Mouse (Mus musculus): ENCODE results near the gene Spc24.
"Not testable (repeated sequence)": the region's sequence is repeated elsewhere in the genome, so short reads cannot be mapped to it uniquely, and the experiment has no call there.

The Spc24 gene

DNA sequence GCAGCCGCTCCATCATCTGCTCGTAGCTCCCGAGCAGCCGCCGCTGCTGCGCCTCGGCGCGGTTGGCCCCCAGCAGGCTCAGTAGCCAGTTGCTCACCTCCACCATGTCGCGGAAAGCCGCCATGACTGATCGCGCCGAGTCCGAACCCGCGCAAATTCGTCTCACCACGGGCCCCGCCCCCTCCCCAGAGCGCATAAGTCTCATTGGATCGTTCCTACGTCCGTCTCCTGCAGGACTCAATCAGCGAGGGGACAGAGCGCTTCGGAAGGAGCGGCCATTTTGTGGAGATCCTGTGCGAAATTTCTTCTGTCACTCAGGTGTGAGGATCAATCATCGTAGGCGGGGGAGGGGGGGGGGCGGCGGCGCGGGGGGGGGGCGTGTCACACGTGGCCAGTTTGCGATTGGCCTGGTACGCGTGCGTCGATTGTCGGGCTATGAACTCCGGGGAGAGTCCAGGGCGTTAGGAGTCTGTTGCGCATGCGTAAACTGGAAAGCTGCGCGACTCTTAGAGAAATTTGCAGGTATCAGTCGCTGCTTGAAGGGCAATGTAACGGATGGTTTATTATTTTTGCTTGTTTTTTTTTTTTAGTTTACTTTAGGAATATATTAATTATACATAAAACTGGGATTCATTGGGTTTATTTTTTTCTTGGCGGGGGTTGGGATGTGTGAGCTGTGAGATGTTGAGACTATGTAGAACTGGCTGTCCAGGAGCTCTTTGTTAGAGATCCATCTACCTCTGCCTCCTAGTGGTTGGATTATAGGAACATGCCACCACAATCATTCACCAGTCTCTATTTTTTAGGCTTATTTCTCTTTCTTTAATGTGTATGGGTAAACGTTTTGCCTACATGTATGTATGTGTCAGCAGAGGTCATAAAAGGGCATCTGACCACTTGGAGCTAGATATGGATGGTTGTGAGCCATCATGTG is at the start of gene Spc24:
Spc24 (minus strand) TSS at position 149 of the 934 bp plus-strand sequence.
- DNase-seq, result peak; percentile 93

DNA sequence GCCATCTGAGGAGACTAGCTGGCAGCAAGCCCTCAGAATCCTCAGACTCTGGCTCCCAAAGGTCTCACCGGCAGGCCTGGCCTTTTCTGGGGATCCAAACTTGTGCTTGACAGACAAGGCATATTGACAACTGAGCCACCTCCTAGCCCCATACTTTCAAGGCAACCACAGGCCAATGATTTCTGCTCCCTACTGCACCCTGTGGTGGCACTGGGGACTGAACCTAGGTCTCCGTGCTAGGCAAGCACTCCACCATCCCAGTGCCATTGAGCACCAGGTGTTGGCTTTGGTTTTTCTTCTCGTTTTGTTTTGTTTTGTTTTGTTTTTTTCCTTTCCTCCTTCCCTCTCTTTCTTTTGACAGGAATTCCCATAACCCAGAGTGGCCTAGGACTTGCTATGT is 48.5 kb upstream of the Spc24 start:
- no peak for DNase-seq

DNA sequence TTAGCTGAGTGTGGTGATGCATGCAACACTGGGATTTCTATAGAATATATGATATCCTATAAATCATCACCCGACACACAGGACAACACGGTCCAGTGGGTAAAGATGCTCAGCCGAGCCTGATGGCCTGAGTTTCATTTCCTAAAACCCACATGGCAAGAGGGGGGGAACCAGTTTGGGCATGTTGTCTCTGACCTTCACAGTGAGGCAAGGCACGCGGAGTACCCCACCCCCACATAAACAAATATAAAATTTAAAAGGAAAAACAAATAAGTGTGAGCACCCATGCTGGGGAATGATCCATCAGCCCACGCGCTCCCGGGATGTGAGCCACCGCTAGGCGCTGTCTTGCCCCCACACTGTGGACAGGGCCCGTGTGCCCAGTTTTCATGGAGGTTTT is 46.9 kb upstream of the Spc24 start:
- DNase-seq, result no peak

DNA sequence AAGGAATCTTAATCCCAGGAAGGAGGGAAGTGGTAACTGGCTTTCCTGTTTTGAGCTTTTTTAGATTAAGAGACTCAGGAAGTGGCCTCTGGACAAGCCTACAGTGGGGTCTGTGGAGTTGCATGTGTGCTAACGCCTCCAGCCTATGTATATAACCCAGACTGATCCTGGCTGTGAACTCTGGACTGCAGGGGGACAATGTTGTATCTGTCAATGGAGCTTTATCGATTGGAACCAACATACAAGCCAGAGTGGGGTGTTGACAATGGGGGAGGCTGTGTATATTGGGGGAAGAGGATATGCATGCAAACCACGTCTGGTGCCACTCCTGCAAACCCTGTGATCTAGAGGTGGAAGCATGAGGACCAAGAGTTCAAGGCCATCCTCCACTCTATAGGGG is 46.3 kb upstream of the Spc24 start:
- no peak for DNase-seq

DNA sequence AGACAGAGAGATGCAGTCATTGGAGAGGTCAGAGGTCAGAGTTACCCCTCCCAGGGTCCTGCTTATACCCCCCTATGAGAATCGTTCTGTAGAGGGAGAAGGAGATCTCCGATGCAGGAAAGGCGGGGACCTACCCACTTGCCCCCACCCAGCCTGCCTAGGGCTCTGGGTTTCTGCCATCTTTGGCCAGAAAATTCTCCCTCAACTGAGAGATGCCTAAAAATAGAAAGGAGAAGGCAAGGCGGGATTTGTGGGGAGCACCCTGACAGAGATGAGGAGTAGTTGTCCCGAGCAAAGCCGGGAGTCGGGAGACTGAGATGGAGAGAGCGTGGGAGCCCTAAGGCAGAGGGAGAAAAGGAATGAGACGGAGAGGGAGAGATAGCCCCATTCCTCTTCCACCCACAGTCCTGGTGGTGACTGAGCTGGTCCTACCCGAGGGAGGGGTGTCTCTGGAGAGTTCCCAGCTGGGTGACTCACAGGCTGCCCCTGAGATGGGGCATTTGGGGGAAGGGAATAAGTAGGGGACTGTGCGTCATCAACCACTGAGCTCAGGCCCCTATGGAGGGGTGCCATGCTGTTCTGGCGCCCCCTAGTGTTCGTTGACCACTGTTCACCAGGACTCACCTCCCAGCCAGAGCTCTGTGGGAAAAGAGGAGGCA is 44.0 kb upstream of the Spc24 start:
- peak; percentile 78 for DNase-seq

DNA sequence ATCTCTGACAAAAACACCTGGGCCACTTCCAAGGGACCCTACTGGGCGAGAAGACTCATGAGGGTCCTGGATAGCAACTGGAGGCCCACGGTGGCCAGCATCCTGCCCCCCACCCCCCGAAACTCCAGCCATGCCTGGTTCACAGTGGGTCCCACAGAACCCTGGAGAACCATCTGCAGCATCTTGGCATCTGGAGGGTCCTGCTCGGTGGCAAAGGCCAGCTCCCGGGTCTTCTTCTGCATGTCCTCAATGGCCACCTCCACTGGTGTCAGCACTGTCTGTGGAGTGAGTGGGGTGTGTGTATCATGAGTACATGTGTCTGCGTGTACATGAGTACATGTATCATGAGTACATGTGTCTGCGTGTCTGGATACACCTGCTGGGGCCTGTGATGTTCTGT is 41.5 kb upstream of the Spc24 start:
- DNase-seq, result no peak

DNA sequence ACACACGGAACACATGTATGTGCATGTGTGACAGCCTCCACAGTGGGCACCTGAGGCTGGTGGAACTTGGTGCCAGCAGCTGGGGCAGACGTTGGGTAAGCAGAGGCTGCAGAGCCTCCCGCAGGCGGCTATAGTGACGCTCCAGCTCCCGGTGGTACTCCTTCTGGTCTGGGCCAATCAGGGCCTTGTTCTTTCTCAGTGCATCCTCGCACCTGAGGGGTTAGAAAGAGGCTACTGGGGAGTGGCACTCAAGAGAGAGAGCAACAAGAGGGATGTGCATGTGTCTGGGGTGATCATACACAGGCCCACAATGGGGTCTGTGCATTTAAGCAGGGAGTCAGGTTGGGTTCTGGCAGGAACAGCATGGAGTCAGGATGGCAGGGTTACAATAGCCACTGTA is 41.0 kb upstream of the Spc24 start:
- no peak for DNase-seq

DNA sequence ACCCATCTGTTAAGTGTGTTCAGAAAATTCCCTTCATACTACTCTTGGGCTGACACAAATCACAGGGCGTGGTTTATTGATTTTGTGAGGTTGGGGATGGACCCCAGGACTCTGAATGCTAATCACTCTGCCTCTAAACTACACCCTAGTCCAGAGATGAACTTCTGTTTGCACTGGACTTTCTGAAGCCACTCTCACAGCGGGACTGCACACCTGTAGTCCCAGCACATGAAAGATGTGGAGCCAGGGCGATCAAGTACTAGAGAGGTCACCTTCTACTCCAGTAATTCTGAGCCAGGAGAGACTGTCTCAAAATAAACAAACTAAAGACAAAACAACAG is 38.9 kb upstream of the Spc24 start:
- DNase-seq, result no peak

DNA sequence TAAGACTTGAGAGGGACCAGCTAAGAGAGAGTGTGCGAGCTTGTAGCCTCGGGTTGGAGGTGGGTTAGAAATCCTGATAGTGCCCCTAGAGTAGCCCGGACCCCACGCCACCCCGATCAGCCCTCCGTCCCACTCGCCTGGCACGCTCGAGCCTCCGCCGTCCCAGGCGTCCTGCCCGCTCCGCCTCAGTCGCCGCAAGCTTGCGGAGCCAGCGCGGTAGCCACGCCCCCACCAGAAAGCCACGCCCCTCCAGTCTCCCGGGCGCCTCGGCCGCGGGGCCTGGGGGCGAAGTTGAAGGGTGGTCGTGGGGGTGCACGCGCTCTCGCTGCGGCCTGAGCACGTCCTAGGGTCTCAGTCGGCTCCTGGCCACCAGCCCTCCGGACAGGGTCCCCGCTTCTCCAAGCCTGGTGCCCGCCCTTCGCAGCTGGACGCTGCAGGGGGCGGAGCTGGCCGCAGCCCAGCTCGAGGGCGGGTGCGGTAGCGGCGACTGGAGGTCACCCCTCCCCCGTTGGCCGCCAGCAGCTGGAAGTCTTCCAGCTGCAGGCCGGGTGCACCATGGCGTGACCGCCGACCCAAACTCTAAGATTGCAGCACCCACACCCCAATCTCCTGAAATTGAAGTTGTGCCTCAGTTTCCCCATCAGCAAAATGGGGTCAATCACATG is 38.4 kb upstream of the Spc24 start, which contains the start of gene Kank2:
Kank2 (minus strand) TSS at position 400 of the 665 bp plus-strand sequence.
- peak; percentile 73 for DNase-seq

DNA sequence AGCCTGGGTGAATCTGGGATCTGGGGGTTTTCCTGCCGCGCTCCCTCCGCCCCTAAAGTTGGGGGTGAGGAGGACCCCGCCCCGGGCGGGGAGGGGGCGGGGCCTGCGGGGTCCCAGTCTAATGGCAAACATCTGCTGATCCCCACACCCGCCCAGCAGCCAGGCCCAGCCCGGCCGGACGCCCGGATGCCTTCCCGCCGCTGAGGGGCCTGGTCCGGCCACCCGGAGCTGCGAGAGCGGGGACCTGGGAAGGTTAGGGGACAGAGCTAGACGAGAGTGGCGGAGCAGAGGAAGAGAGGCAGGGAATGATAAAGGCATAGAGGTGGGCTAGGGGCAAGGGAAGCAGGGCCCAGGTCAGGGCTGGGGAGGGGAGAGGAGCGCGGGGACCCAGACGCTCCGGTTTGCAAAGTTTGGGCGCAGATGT is 37.8 kb upstream of the Spc24 start:
- DNase-seq, result peak; percentile 23

DNA sequence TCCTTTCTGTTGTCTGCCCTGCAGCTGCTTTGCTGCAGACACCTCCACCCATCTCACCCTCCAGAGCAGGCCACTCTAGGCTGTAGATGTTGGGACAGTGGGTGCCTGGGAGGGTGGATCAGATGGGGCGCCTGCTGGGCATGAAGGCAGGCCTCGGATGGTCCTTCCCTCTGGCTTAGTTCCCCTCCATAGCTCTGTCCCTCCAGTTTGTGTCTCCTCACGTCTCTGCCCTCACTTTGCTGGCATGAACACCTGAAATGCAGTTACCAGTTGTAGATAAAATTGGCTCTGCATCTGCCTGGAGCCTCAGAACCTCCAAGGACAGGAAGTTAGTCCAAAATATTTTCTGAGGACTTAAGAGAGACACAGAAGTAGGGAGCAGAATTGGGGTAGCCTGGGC is 36.8 kb upstream of the Spc24 start:
- DNase-seq, result no peak

DNA sequence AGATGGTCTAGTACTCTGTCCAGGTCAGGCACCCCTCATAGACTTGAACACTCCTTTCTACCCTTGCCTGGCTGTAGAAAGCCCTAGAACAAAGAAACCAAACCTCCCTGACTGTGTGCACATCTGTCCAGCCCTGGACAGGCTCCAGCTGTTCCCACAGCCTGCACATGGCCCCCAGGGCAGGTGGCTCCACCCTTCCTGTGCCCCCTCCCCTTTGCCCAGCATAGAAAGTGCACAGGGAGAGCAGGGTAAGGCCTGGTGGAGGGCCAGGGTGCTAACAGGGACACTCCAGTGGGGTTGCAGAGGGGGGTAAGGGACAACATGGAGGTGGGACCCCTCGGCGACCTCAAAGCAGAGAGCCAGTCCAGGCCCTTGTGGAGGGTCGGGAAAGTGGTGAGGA is 36.2 kb upstream of the Spc24 start:
- DNase-seq, result no peak

DNA sequence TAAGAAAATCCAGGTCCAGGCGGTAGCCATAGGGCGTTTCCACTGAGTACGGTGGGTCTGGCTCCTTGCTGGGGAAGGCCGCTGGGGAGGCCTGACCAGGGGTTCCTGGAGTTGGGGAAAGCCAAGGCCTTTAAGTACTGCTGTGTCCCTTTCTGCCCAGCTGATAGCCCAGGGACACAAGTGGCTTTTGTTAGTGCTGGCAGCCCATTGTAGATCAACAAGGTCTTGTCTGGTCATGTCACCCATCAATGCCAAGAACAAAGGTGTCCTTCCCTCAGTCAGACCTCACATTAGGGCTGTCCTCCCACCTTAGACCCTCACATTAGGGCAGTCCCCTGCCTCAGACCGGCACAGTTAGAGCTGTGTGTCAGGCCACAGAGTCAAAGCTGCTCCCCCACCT is 35.5 kb upstream of the Spc24 start:
- DNase-seq, result no peak

DNA sequence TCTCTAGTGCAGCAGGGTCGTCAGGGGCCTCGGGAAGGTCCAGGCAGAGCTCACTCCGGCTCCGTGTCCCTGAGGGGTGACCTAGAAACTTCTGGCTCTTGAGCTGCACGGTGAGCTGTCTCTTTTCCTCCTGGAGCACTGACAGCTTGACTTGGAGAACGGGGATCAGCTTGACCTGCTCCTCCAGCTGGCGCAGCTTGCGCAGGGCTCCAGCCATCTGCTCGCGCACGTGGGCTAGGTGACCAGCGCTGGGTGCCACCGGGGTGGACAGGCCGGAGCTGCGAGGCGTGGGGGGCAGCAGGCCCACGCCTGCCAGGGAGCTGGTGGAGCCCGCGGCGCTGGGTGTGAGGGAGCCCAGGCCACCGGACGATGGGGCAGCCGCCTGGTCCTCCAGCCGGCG is 34.8 kb upstream of the Spc24 start:
- DNase-seq, result no peak

DNA sequence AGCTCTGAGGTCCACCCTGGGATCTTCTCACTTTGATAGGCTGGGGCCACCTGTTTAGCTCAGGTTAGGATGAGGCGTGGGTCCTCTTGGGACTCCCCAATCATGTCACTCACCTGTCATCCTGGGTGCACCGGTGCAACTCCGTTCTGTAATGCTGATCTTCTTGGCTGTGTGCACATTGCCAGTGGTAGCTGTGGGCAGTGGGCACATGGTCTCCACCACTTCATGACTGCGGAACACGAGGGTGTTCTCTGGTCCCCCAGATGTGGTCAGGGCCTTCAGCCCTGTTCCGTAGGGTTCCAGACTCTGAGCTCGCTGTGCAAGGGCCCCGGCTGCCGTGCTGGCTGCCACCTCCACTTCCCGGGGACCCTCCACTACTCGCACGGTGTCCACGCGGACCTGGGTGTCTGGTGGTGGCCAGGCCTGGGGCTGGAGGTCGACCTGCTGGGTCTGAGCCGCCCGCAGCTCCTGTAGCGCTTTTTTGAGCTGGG is 34.3 kb upstream of the Spc24 start:
- DNase-seq, result no peak

DNA sequence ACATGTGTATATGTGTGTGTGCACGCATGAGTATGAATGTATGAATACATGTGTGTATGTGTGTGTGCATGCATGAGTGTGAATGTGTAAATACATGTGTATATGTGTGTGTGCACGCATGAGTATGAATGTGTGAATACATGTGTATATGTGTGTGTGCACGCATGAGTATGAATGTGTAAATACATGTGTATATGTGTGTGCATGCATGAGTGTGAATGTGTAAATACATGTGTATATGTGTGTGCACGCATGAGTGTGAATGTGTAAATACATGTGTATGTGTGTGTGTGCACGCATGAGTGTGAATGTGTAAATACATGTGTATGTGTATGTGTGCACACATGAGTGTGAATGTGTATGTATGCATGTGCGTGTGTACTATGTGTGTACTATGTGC is 33.4 kb upstream of the Spc24 start:
- DNase-seq, result not testable (repeated sequence)

DNA sequence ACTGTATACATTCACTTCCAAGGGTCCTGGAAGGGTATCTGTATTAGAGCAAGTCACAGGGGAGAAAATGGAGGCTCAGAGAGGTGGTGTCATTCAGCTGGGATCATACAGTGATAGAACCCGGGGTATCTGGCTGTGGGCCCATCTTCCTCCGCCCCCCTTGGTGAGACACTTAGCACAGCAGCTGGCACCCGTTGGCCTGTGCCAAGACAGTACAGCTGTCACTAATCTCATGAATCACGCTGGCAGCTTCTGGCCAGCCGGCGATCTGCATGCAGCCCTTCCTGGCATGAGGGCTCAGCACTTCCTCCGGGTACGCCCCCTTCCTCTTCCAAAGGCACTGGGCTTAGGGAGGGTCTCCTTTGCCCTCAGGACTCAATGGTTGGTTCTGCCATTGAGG is 32.5 kb upstream of the Spc24 start:
- peak; percentile 56 for DNase-seq

DNA sequence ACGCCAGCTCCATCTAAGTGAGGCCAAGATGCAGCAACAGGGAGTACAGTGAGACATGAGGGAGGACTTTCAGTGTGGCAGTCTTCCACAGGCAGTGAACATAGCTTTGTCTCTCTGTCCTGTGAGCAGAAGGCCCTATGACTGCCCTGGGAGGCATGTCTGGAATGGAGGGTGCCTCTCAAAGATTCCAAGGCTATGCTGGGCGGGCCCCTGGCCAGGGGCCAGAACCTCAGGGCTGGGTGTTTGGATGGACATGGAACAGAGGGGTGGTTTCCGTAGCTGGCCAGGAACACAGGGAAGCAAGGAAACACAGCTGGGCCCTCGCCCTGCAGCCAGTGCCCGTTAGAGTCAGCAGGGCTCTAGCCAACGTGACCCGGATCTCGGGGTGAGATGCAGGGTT is 31.8 kb upstream of the Spc24 start:
- no peak for DNase-seq

DNA sequence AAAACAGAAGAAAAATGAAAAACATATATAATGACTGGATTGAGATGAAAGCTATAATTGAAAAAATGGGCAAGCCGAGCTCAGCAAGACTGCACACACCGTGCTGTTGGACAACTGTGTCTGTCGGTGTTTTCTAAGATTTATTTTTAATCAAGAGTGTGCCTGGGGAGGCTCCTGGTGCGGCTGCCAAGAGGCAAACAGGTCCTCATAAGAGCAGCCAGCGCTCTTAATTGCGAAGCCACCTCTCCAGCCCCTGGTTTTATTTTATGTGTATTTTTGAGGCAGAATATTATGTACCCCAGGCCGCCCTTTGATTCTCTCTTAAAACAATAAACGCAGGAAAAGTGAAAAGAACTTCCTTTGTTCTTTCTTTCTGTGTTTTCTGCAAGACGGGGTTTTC is 28.1 kb upstream of the Spc24 start:
- DNase-seq, result no peak

DNA sequence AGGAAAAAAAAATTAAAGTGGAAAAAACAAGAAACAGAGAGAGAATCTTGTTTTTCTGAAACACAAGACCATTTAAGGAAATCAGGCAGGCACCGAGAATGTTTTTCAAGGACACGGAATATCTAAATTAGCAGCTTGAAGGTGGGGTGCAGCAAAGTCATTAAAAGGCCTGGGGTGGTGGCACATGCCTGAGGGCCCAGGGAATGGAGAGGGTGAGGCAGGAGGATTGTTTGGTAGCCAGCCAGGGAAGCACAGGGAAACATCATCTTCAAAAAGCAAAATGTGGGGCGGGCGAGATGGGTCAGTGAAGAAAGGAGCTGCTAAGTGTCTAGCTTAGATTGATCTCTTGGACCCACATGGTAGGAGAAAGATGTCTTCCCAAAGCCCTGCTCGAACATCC is 27.6 kb upstream of the Spc24 start:
- DNase-seq, result no peak

DNA sequence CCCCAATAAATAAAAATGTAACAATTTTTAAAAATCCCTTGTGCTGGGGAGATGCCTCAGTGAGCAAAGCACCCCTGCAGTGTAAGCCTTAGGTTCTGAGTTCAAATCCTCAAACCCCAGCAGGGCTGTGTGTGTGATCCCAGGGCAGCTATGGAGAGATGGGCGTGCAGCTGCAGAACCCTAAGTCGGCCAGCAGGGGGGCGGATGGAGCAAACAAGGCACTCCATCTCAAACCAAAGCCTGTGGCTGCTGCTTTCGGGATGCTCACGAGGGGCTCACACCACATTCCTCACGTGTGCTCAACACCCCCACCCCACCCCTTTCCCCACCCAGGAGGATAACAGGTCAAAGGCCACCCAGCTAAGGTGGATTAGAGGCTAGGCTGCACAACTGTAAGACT is 26.8 kb upstream of the Spc24 start:
- peak; percentile 70 for DNase-seq

DNA sequence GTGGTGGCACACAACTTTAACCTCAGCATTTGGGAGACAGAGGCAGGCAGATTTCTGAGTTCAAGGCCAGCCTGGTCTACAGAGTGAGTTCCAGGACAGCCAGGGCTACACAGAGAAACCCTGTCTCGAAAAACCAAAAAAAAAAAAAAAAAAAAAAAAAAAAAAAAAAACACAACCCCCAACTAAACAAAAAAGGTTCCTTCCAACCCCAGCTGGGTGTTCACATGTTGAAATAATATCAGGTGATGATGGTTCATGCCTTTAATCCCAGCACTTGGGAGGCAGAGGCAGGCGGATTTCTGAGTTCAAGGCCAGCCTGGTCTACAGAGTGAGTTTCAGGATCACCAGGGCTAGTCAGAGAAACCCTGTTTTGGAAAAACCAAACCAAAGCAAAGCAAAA is 26.2 kb upstream of the Spc24 start:
- not testable (repeated sequence) for DNase-seq

DNA sequence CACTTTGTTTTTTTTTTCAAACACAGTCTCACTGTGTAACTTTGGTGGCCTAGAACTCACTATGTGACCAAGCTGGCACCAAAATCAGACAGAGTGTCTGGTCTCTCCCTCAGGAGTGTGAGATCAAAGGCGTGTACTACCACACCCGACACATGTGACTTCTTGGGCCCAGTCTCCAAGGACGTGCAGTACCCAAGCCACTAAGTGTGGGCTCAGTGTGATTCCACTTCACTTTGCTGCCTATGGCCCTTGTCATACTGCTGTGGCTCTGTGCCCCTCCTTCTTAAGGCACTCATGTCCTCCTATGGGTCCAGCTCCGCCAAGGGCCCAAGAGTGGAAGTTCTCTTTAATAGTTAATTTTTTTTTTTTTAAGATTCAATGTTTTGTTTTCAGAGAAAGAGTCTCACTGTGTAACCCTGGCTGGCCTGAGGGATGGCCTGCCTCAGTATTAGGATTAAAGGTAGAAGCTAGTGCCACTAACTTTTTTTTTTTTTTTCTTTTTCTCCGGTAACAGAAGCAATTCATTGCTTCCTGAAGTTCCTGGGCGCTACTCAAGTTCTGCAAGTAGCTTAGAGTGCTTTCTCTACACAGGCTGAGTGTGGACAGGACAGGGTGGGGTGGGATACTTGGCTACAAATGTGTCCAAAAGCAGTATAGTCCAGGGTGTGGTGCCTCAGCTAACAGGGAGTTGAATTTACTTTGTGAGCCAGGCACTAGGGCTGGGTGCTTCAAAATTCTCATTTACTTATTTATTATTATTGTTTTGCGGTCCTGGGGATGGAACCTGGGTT is 24.6 kb upstream of the Spc24 start:
- no peak for DNase-seq

Data from right cerebral cortex, postnatal 4 days (tissue).